Mouse (Mus musculus) activated CD4-positive, CD25-positive, alpha-beta regulatory T cell, adult 4 months (primary cell): Measurements from ENCODE around the gene Tmem132d. TPM values are rescaled to one million over a fixed set of nuclear protein-coding genes. Genes with fewer than 3 reads are reported as not detected.

Experiments used
- ATAC-seq: one replicate; pipeline ENCODE4 v1.8.0; 2017
- polyA plus RNA-seq, 2 experiments: library from polyadenylated mRNA; unstranded; fragments of 100-300 nt; shearing (Covaris generic); gene quantifications; one replicate each; pipeline ENCODE4 v1.2.1; 2017

Tmem132d gene
- polyA plus RNA-seq, 2 experiments from 2014 or later, result not detected

- no peak for ATAC-seq
Observed at GRCm38 (mm10) chr5:127919171-127919570, 513.7 kb downstream of the Tmem132d start.

- no peak for ATAC-seq
Observed at GRCm38 (mm10) chr5:127918376-127918775, 514.5 kb downstream of the Tmem132d start.

DNA sequence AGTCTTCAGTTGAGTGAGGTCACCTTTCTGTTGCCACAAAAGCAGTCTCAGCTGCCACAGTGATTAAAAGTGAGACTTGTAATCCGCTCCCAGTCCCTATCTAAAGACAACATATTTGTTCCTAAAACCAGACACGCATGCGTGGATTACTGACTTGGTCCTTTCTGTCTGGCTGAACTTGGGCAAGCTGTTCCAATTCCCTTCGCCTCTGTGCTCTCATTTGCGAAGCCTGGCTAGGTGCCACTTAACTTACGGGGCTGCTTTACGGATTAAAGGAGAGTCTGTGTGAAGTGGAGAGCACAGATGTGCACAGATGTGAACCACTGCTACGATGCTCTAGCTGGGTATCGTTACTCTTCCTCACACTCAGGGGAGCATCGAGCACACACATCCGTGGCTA is 518.7 kb downstream of the Tmem132d start:
- ATAC-seq, result no peak

GRCm38 (mm10) chr5:127911603-127912002 is 521.3 kb downstream of the Tmem132d start:
- ATAC-seq, result no peak

DNA sequence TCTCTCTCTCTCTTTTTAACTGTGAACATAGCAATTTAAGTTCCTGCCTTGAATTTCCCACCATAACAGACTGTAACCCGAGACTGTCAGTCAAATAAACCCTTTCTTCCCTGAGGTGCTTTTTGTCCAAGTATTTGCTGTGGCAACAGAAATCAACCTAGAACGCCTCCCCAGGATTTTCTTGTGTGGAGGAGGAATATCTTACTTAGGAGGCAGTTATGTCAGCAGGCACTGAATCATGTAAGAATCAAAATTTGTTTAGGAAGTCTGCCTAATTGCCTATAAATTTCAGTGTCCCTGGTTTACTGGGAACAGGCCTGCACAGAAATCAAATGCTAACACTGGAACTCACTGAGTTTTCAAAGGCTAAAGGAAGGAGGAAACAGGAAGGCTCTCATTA is 522.5 kb downstream of the Tmem132d start:
- no peak for ATAC-seq

GRCm38 (mm10) chr5:127895176-127895575 is 537.7 kb downstream of the Tmem132d start:
- ATAC-seq, result no peak

DNA sequence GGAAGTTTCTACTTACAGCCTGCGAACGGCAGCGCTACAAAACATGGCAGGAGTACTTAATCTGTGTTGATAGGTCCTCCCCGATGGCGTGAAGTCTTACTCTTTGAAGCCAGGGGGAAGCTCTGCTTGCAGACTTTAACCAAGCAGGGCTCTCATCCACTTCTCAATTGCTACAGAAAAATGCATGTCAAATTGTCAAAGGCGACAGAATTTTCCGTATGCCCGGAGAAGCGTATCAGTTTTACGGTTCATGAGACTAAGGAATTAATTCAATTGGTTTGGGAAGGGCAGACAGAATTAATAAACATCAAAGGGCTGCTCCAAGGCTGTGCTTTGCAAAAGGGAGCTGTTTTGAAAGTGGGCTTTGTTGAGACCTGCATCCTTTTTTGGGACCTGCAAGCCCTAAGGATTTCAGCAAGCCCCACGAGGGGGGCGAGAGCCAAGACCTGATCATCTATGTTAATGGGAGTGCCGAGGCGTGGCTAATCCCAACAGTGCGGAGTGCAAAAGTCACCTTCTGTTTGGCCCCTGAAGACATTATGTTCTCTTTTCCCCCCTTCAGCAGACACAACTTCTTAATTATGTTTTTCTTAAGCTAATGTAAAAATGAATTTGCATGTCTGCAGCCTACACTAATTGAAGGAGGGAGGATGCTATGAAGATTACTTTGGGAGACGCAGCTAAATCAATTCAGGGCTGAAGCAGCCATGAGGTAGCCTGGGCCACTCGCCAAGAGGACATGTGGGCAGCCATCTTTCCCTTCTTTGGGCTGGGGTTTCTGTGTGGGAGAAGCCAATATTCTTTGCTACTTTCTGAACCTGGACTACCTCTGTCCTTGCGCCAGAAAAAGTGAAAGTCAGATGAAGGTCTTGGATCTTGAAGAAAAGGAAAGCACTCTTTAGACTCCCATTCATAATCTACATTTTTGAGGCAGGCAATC is 547.0 kb downstream of the Tmem132d start:
- ATAC-seq, result no peak

DNA sequence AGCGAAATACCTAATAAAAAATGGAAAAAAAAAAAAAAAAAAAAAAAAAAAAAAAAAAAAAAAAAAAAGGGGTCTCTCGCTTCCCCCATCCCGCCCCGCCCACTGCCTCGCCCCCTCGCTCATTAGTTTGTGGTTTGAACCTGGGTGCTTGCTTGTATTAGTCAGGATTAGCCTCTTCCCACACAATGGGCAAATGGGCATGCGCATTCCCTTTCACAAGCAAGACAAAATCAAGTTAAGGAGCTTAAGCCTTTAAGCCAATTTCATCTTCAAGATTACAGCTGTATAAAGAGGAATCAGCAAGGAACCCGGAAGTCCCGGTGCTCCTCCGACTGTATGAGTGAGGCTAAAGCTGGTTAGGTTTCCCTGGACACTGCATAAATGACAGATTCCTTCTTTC is 549.9 kb downstream of the Tmem132d start:
- no peak for ATAC-seq

DNA sequence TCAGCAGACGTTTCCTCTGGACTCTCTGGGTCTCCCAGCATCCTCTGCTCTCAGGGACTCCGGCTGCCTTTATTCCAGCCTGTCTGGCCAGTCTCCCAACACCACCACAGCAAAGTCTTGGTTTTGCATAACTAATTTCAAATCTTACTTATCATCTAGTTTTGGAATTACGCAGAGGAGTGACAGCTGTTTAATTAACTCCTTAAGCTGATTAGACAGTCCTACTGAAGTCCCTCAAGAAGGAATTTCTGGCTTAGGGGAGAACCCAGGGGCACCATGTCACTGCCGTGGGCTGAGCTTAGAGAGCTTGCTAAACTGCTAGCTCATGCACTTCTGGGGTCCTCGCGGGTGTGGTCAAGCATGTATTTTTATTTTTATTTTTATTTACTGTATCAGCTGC is 558.4 kb downstream of the Tmem132d start:
- no peak for ATAC-seq

DNA sequence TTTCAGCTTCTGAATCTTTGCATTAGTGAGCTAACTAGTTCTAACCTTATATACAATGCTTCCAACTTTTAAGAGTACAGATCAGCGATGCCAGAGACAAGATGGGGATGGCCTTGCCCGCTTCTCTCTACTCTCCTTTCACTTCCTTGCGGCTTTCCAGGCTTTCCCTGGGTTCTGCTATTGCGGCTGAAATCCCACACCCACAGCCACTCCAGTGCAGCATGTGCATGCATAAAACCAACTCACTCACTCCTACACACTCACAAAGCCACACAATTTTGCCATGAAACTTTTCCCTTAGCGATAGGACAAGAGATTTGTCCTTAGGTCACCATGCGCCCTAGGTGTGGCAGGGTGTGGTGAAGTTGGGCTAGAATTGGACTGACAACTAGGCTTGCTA is 567.7 kb downstream of the Tmem132d start:
- no peak for ATAC-seq

- no peak for ATAC-seq
Observed at GRCm38 (mm10) chr5:127859719-127860118, 573.2 kb downstream of the Tmem132d start.

GRCm38 (mm10) chr5:127852305-127852704 is 580.6 kb downstream of the Tmem132d start:
- ATAC-seq, result no peak

DNA sequence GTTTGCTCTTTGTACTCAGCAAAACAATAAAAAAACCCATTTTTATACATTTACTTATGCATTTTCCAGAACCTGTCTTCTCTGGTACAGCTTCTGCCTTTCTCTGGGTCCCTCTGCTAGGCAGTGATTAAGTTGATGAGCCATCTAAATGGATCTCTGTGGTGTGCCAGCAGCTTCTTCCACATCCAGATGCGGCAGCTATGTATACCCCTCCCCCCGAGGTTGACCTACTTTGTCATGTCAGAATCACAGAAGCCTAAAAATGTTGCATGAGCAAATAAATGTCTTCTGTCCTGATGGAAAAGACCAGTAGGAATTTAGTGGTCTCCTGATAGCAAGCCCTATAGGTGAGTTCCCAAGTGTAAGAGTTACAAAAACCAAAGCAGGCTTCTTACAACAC is 601.1 kb downstream of the Tmem132d start:
- no peak for ATAC-seq

- no peak for ATAC-seq
Observed at GRCm38 (mm10) chr5:127830831-127831230, 602.0 kb downstream of the Tmem132d start.

DNA sequence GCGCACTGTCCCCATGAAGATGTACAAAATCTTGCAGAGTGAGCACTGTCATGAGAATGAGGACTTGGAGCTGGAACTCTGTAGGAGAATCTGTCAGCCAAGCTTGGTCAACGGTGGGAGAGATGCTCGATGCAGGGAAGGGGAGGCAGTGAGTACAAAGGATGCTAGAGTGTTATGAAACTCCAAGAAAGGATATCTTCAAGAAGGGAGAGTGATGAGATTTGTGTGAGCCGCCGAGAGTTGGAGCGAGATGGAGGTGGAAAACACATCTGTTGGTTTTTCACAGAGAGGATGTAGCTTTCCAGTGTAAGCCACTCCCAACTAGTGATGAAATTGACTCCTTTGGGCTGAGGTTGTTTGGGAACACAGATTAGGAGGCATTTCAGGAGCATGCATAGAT is 604.1 kb downstream of the Tmem132d start:
- no peak for ATAC-seq

GRCm38 (mm10) chr5:127821960-127822359 is 610.9 kb downstream of the Tmem132d start:
- no peak for ATAC-seq

DNA sequence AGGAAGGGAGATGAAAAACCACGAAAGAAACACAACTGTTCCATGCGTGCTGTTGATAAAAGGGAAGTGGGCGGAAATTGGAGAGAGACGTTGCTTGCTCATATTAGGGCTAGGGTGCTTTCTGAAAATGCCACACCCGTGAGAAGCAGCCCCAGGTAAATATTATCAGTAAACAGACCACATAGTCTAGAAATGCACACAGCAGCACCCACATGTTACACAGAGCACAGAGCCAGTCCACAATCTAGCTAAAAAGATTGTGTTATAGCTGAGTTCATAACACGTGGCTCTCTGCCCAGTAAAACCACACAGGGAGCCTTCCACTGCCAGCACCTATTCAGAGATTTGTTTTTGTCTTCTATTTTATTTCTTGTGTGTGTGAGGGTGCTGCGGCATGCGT is 617.6 kb downstream of the Tmem132d start:
- ATAC-seq, result no peak

DNA sequence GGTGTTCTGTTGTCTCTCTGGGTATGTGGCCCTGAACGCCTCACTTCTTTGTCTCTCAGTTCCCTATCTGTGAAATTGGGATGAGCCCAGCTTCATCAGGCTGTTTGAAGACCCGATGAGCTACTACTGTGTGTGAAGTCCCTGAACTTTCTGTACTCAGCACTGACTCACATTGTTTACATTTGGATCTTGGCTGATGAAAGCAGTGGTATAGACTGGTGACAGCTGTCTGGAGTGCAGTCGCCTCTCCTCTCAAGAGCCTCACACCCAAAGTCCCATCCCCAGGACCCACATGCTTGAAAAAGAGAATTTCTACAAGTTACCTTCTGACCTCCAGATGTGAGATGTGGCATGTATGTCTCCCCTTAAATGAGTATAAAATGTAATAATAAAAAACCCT is 625.5 kb downstream of the Tmem132d start:
- ATAC-seq, result no peak

- ATAC-seq, result no peak
Observed at GRCm38 (mm10) chr5:127806850-127807249, 626.0 kb downstream of the Tmem132d start.

DNA sequence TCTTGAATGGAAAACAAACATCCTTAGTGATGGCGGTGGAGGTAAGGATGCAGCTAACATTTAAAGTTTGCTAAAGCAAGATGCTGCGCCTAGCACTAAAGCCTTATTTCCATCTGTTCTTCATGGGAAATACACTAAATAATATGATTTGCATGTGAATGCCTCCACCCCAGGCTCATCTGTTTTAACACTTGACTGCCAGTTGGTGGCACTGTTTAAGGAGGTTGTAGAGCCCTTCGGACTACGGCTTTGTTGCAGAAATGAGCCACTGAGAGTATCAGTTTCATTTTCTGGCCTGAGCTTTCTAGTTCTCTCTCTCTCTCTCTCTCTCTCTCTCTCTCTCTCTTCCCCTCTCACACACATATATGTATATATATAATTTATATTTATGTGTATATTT is 632.0 kb downstream of the Tmem132d start:
- ATAC-seq, result no peak

DNA sequence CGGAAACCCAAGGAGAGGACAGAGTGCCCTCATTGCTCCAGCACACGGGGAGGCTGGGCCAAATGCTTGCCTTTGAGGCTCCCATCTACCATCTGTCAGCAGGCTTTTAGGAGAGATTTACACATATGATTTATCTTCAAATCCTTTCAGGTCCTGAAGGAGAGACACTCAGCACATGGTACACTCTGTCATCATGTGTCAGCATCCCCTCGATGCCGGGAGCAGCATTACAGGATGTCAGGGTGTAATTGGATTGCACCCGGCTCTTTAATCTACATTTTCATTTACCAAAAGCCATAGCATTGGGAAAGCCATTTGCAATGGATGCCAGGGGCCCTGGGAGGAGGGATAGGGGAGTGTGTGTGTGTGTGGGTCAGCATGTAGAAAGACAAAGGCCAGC is 651.7 kb downstream of the Tmem132d start:
- no peak for ATAC-seq

- ATAC-seq, result no peak
Observed at GRCm38 (mm10) chr5:127775749-127776148, 657.1 kb downstream of the Tmem132d start.

DNA sequence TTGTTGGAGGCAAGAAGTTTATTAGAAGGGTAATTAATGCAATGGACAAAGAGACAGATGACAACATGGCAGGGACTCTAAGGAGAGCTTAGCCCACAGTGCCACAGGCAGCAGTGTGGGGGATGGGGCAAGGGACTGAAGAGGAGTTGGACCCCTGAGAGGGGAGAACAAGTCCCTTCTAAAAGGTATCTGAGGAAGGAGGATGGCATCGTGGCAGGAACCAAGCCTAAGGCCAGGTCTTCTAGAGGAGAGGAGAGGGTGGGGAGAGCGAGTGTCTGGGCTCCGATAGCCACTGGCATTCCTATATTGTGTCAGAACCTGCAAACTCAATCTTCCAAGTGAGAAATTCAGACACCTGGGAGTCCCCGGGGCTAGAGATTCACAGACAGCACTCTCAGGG is 674.3 kb downstream of the Tmem132d start:
- ATAC-seq, result no peak

- ATAC-seq, result no peak
Observed at GRCm38 (mm10) chr5:127756671-127757423, 676.0 kb downstream of the Tmem132d start.
